Mouse (Mus musculus) left cerebral cortex, adult 11 months (tissue): ENCODE measurements around the gene Il1a.

ENCODE experiments used
- DNase-seq: peaks from one replicate; pipeline ENCODE4 v3.0.0; 2022; ENCODE audit warnings: low spot score

Il1a gene

DNA sequence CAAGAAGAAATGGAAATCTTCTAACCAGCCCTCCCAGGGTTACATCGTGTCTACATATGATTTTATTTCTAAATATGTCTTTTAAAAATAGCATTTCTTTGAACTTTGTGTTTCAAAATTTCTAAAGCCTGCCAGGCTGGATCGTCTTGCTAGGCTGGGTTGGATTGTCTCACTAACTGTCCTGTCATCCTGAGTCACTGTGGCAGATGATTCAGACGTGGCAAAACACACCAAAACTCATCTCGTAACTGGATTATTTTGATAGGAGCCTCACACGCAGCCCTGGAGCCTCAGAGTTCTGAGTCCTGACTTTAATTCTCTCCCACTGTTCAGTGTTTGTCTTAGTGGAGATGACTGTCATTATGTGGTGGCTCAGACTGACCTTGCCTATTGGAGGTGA, 46.7 kb downstream of the Il1a start:
- no peak for DNase-seq

- DNase-seq, result no peak
Measured at GRCm38 (mm10) chr2:129261151-129261794, 48.5 kb downstream of the Il1a start.

DNA sequence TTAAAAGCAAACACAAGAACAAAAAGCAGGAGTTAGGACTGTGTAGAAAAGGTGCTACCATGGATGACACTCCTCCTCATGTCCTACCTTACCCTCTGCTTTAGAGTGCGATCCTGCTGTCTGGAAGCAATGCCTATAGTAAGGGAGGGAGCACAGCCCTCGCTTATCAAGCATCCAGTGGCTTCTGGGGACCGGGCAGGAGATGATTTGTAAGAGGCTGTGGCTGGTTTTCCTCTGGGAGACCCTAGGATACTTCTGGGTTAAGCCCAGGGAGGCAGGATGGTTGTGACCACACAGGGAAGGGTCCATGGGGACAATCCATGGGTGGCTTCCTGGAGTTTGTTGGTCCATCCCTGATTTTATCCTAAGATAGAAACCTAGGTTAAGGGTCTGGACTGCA, 49.1 kb downstream of the Il1a start:
- no peak for DNase-seq

- DNase-seq, result peak; percentile 56
Measured at GRCm38 (mm10) chr2:129258475-129259211, 51.1 kb downstream of the Il1a start.

- no peak for DNase-seq
Measured at GRCm38 (mm10) chr2:129258056-129258455, 51.7 kb downstream of the Il1a start.

- no peak for DNase-seq
Measured at GRCm38 (mm10) chr2:129256006-129256405, 53.8 kb downstream of the Il1a start.

- no peak for DNase-seq
Measured at GRCm38 (mm10) chr2:129254076-129254475, 55.7 kb downstream of the Il1a start.

- DNase-seq, result no peak
Measured at GRCm38 (mm10) chr2:129253631-129253970, 56.2 kb downstream of the Il1a start.

DNA sequence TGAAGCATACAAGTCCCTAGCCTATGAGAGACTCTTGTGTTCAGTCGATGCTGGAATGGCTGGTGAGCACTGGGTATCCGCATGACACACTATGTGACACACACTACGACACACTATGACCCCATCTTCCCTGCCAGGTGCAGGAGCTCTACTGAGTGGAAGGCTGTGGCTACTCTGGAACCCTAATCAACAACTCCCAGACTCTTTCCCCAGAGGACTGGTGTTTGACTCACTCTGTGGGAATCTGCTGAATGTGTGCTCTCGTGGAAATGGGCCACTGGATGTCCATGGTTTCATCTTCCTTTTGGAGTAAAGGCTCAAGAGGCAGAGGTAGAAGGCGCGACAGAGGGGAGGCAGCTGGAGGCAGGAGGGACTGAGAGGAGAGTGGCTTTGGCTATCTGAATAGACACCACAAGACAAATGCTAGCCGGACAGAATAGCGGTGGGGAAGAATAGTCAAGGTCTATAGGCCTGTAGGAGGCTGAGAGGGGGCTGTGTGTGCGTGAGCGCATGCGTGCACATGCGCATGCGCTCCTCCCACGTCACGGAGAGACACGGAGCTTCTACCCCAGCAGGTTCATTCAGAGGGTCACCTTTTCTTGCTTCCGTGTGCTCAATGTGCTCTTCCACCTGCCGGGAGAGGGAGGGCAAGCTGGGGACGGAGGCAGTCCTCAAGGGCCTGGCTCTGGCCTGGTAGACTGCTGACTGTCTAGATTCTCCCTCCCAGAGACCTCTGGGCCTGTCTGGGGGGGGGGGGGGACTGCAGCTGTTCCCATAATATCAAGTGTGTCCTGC, 56.7 kb downstream of the Il1a start:
- DNase-seq, result no peak
